Mouse (Mus musculus) liver, postnatal 0 days (tissue): ENCODE data around the gene Atxn1. TPM values are rescaled to one million over a fixed set of nuclear protein-coding genes. Genes with fewer than 3 reads are reported as not detected.

Source experiments
- ATAC-seq: fragments of 200-750 bp; cut with Nextera tagmentation; 2 replicates; pipeline ENCODE4 v1.8.0; 2017; ENCODE audit warnings: mild to moderate bottlenecking, moderate library complexity
- DNase-seq: peaks from one replicate; pipeline ENCODE4 v3.0.0-alpha.2; 2016
- H3K27ac ChIP-seq: fragments of 300-500 bp; sonication (generic); 2 replicates; pipeline ENCODE4 v1.5.1; 2014; ENCODE audit warnings: antibody characterized with exemption, moderate library complexity, mild to moderate bottlenecking, low read depth
- H3K27me3 ChIP-seq: fragments of 300-500 bp; sonication (generic); 2 replicates; pipeline ENCODE4 v1.6.1; 2014; ENCODE audit warnings: low read length, control low read depth, mixed read lengths; ENCODE audit not compliant: insufficient read depth
- H3K36me3 ChIP-seq: fragments of 300-500 bp; sonication (generic); replicated peaks from 2 replicates; pipeline ENCODE4 v1.6.1; 2014; ENCODE audit warnings: mild to moderate bottlenecking, control low read depth, low read length, moderate library complexity, mixed read lengths; ENCODE audit not compliant: insufficient read depth
- H3K4me1 ChIP-seq: fragments of 300-500 bp; sonication (generic); 2 replicates; pipeline ENCODE4 v1.6.1; 2014; ENCODE audit warnings: antibody characterized with exemption, mild to moderate bottlenecking, control low read depth; ENCODE audit not compliant: insufficient read depth
- H3K4me2 ChIP-seq: fragments of 300-500 bp; sonication (generic); 2 replicates; pipeline ENCODE4 v1.6.1; 2014; ENCODE audit warnings: low read depth, mild to moderate bottlenecking, low read length, moderate library complexity, mixed read lengths
- H3K4me3 ChIP-seq: fragments of 300-500 bp; sonication (generic); 2 replicates; pipeline ENCODE4 v1.5.1; 2014; ENCODE audit warnings: low read depth, low read length
- H3K9ac ChIP-seq: fragments of 300-500 bp; sonication (generic); replicated peaks from 2 replicates; pipeline ENCODE4 v1.6.1; 2014; ENCODE audit warnings: mild to moderate bottlenecking, moderate library complexity
- H3K9me3 ChIP-seq: fragments of 300-500 bp; sonication (generic); 2 replicates; pipeline ENCODE4 v1.6.1; 2016; ENCODE audit warnings: mild to moderate bottlenecking, control low read depth, low read length, mixed read lengths
- CTCF ChIP-seq: sonication (generic); IDR thresholded peaks from 2 replicates; pipeline ENCODE4 v1.5.1; 2016; ENCODE audit warnings: antibody characterized with exemption, low read depth
- EP300 ChIP-seq: IDR thresholded peaks from 2 replicates; pipeline ENCODE4 v1.6.1; 2016; ENCODE audit warnings: antibody characterized with exemption, low read depth, mild to moderate bottlenecking
- WGBS: fragments of 180-500 bp; shearing (Covaris S2); extraction: QIAGEN DNeasy Blood & Tissue Kit; methylation state at CpG from one replicate; pipeline ENCODE4 v1.1.7; 2014; ENCODE audit not compliant: insufficient replicate concordance; 5-methylcytosine and 5-hydroxymethylcytosine counted together
- polyA plus RNA-seq: library from polyadenylated mRNA; unstranded; fragments of >200 nt; fragmentation: Nextera tagmentation; extraction: Ambion mirVana; gene quantifications from 2 replicates; pipeline ENCODE4 v1.2.1, GENCODE M21; 2015

Gene Atxn1
- polyA plus RNA-seq, 1 experiment from 2014 or later = 4.4 TPM

DNA sequence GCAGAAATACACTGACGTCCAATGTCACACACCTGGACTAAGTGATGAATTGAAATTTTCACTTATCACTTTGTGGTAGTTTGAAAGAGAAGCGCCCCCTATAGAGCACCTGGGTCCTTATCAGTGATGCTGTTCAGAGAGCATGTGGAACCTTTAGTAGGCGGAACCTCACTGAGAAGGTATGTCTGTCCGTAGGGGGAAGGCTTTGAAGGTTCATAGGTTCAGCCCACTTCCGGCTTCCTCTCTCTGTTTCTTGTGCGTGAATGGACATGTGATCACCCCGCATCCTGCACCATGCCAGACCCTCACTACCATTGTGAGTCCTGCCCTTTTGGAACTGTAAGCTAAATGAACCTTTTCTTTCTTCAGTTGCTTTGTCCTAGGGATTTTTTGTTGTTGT, 29.0 kb downstream of the Atxn1 start:
- H3K27me3 ChIP-seq = no peaks in the 10 kb centered on the region
- H3K4me3 ChIP-seq = no peak overlapping the region
- H3K9me3 ChIP-seq = peaks cover 4% of the 10 kb centered on the region; the same call in 1 of the 2 replicates
- DNase-seq (no peak), ATAC-seq (no peak)
- no peak for TF ChIP-seq EP300
- TF ChIP-seq CTCF = no peak
- H3K27ac ChIP-seq = no peak overlapping the region
- H3K9ac ChIP-seq = no peak overlapping the region
- no peaks in the 10 kb centered on the region; the same call in none of the 2 replicates for H3K36me3 ChIP-seq
- H3K4me2 ChIP-seq = no peak overlapping the region
- H3K4me1 ChIP-seq = no peaks in the 10 kb centered on the region
- 65% methylated on average over 7 of the region's 7 CpGs for WGBS

DNA sequence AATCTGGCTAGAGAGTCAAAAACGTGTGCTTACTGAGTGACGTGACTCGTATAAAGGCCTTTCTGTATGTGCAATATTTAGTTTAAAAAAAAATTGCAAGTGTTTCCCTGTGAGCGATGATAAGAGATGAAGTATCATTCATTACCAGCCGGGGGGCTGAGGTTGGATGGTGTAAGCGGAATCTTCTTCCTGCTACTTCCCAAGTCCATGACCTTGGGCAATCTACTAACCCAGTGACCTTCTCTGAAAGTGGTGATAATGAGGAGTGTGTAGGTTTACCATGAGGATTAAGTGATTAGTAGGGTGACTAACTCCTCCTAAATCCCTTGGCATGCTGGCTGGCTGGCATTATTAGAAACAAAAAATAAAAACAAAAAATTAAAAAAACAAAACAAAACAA, 30.0 kb downstream of the Atxn1 start:
- no peak overlapping the region for H3K4me2 ChIP-seq
- ATAC-seq = no peak
- H3K36me3 ChIP-seq = no peaks in the 10 kb centered on the region; the same call in none of the 2 replicates
- H3K9ac ChIP-seq = no peak overlapping the region
- no peaks in the 10 kb centered on the region for H3K27me3 ChIP-seq
- no peak overlapping the region for H3K4me3 ChIP-seq
- no peaks in the 10 kb centered on the region for H3K4me1 ChIP-seq
- H3K9me3 ChIP-seq = peaks cover 4% of the 10 kb centered on the region; the same call in 1 of the 2 replicates
- no peak for DNase-seq
- no peak for TF ChIP-seq EP300
- no peak for TF ChIP-seq CTCF
- WGBS = 47% methylated on average over 6 of the region's 6 CpGs
- H3K27ac ChIP-seq = no peak overlapping the region

DNA sequence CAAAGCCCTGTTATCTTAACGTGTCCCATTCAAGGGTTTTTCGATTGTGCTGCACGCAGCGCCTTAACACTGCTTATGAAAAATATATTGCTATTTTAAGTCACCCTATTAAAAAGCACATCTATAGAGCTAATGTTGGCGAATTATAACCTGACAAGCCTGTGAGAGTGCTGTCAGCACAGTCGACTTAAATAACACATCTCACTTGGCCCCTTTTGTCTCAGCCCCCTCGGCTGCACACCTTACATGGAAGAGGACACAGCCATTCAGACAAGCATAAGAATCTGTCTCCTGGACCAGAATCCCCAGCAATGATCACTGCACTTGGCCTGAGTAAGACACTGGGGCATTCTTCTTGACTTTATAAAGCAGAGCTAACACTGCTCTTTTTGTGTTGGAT, 30.7 kb downstream of the Atxn1 start:
- Histone ChIP-seq H3K9me3 (peaks cover 4% of the 10 kb centered on the region; the same call in 1 of the 2 replicates), H3K4me2 (no peak overlapping the region), H3K9ac (no peak overlapping the region), H3K27ac (no peak overlapping the region), H3K27me3 (no peaks in the 10 kb centered on the region), H3K36me3 (no peaks in the 10 kb centered on the region; the same call in none of the 2 replicates), H3K4me1 (no peaks in the 10 kb centered on the region), H3K4me3 (no peak overlapping the region)
- 73% methylated on average over 7 of the region's 7 CpGs for WGBS
- no peak for DNase-seq
- ATAC-seq = no peak
- TF ChIP-seq CTCF (no peak), EP300 (no peak)

DNA sequence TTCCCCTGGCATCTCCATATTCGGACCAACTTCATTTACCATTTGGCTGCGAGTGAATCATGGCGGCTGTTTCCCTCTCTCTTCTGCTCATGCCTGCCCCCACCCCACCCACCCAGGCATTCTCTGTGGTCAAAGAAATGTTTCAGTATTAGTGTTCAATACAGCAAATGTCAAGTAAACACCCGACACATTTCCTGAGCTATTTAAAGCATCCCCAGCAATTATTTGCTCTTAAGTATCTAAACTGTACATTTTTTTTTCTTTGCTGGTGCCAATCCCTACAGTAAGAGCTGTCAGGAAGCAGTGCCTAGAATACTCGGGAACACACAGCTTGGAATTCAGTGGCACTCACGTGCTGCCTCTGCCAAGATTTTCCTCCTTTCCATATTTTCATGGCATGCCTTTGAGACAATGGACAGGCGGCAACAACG, 32.3 kb downstream of the Atxn1 start:
- H3K4me1 ChIP-seq = no peaks in the 10 kb centered on the region
- TF ChIP-seq CTCF (no peak), EP300 (no peak)
- 80% methylated on average over 8 of the region's 8 CpGs for WGBS
- DNase-seq (no peak), ATAC-seq (no peak)
- H3K36me3 ChIP-seq = no peaks in the 10 kb centered on the region; the same call in 1 of the 2 replicates
- peaks cover 4% of the 10 kb centered on the region; the same call in 1 of the 2 replicates for H3K9me3 ChIP-seq
- H3K9ac ChIP-seq = no peak overlapping the region
- no peak overlapping the region for H3K4me3 ChIP-seq
- no peak overlapping the region for H3K4me2 ChIP-seq
- H3K27me3 ChIP-seq = no peaks in the 10 kb centered on the region
- no peak overlapping the region for H3K27ac ChIP-seq

DNA sequence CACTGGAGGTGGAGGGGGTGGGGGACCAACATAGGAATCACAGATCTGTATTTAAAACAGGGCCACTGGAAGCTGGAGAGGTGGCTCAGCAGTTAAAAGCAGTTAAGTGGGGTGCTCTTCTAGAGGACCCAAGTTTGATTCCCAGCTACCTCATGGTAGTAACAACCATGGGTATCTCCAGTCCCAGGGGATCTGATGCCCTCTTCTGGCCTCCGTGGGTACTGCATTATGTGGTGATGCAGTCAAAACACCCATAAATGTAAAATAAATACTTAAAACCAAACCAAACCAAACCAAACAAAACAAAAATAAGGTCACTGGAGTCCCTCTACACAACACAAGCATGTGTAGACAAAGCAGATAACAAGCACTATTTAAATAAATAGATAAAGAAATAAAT, 32.9 kb downstream of the Atxn1 start:
- ATAC-seq (no peak), DNase-seq (peak; percentile 36)
- H3K4me3 ChIP-seq = no peak overlapping the region
- no peak overlapping the region for H3K9ac ChIP-seq
- no peaks in the 10 kb centered on the region for H3K27me3 ChIP-seq
- TF ChIP-seq EP300 (no peak), CTCF (peak; percentile 59)
- H3K4me1 ChIP-seq = no peaks in the 10 kb centered on the region
- no peak overlapping the region for H3K27ac ChIP-seq
- no peaks in the 10 kb centered on the region; the same call in 1 of the 2 replicates for H3K36me3 ChIP-seq
- no peak overlapping the region for H3K4me2 ChIP-seq
- H3K9me3 ChIP-seq = peaks cover 4% of the 10 kb centered on the region; the same call in 1 of the 2 replicates
- 74% methylated on average over 1 of the region's 1 CpGs for WGBS

DNA sequence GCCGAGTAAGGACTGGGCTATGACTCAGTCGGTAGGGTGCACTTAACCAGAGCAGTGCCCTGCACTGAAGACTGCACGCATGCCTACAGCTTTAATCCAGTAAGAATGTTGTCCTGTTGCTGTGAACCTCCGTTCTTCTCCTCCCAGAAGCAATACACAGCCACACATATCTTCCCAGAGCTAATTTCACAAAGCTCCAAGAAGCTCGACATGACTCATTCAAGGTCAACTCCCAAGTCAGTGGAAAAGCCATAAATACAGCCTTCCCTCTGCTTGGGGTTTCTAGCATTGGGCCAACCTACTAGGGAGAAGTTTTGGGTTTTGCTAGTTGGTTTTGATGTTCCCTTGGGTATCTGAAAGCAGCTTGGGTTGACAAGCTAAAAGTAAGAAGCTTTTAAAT, 33.6 kb downstream of the Atxn1 start:
- no peak for TF ChIP-seq EP300
- TF ChIP-seq CTCF = no peak
- Histone ChIP-seq H3K36me3 (no peaks in the 10 kb centered on the region; the same call in 1 of the 2 replicates), H3K9ac (no peak overlapping the region), H3K27me3 (no peaks in the 10 kb centered on the region), H3K4me3 (no peak overlapping the region), H3K4me1 (no peaks in the 10 kb centered on the region), H3K4me2 (no peak overlapping the region), H3K9me3 (peaks cover 4% of the 10 kb centered on the region; the same call in 1 of the 2 replicates), H3K27ac (no peak overlapping the region)
- no peak for DNase-seq
- 81% methylated on average over 5 of the region's 5 CpGs for WGBS
- no peak for ATAC-seq

DNA sequence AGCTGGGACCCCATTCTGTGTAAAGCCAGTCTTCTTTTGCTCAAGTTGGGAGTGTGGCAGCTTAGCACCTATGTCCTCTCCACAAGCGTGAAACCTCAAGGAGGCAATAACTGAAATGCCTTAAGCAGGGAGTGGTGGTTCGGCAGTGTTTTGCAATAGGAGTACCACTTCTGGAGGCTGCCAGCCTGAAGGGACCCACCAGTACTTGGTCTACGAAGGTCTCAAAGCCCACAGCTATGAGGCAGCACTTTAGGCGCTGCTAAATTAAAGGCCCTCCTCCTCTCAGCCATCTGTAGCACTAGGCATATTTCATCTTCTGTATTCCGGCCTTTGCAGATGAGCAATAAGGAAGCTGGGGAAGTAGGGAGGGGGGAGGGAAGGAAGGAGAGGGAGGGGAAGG, 35.1 kb downstream of the Atxn1 start:
- no peak overlapping the region for H3K4me2 ChIP-seq
- ATAC-seq (no peak), DNase-seq (no peak)
- no peak overlapping the region for H3K4me3 ChIP-seq
- peaks cover 4% of the 10 kb centered on the region; the same call in 1 of the 2 replicates for H3K9me3 ChIP-seq
- H3K36me3 ChIP-seq = no peaks in the 10 kb centered on the region; the same call in 1 of the 2 replicates
- H3K27ac ChIP-seq = no peak overlapping the region
- peaks cover 8% of the 10 kb centered on the region for H3K4me1 ChIP-seq
- no peaks in the 10 kb centered on the region for H3K27me3 ChIP-seq
- H3K9ac ChIP-seq = no peak overlapping the region
- no peak for TF ChIP-seq EP300
- no peak for TF ChIP-seq CTCF
- WGBS = 59% methylated on average over 5 of the region's 5 CpGs
